ENCODE assay signal across 28 mouse cellular contexts in the genomic region with DNA sequence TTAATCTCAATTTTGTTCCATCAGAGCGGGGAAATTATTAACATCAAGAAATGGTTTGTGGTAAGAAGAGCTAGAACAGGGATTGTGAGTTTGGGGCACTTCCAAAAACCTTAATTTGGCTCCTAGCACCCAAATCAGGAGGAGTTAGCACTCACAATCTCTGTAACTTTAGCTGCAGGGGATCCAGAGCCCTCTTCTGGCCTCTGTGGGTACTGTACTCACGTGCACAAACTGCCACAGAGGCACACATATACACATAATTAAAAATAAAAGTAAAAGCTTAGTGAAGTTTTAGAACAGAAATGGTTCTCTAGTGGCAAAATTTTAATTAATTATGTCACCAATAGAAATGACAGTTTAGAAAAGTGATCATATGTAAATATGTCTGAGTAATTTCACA.
A peak's percentile ranks its signal among the peaks of the same experiment; 100 is the strongest.
DNase-seq lines count a peak whose midpoint lies in the region; TF ChIP-seq lines count a peak whose summit lies in the region.
"Had no signal": no experiment of that assay in that cellular context is flagged by ENCODE, and none has a peak within 500 bp of the region (broad histone marks: within the 10 kb centered on the region; RNA-seq: fewer than 3 reads in every experiment).

No protein-coding gene starts in this region.

- H3K27me3 ChIP-seq in heart, adult 2 months (ENCODE audit: control insufficient read depth, insufficient read depth, low read length) = no peaks in the 10 kb centered on the region
- no peaks in the 10 kb centered on the region for H3K27me3 ChIP-seq in ES-Bruce4 (ENCODE audit: control insufficient read depth, insufficient read depth, low read length, poor library complexity, severe bottlenecking)
- no peaks in the 10 kb centered on the region for H3K27me3 ChIP-seq in limb, embryonic 10.5 days (ENCODE audit: low read depth, poor library complexity, severe bottlenecking)
- H3K27me3 ChIP-seq: embryonic facial prominence, embryonic 13.5 days; forebrain, embryonic 12.5 days; heart, embryonic 12.5 days; intestine, embryonic 15.5 days; limb, embryonic 13.5 days; liver, embryonic 15.5 days; midbrain, embryonic 12.5 days; neural tube, embryonic 15.5 days; stomach, embryonic 15.5 days had no signal

- H3K4me1 ChIP-seq in heart, adult 2 months (ENCODE audit: control insufficient read depth, insufficient read depth, low read length) = no peaks in the 10 kb centered on the region
- no peaks in the 10 kb centered on the region for H3K4me1 ChIP-seq in ES-Bruce4 (ENCODE audit: control insufficient read depth, insufficient read depth, low read length)
- H3K4me1 ChIP-seq in limb, embryonic 10.5 days = no peaks in the 10 kb centered on the region
- H3K4me1 ChIP-seq: embryonic facial prominence, embryonic 13.5 days; heart, embryonic 12.5 days; hindbrain, embryonic 10.5 days; intestine, embryonic 15.5 days; limb, embryonic 13.5 days; liver, embryonic 15.5 days; neural tube, embryonic 15.5 days; stomach, embryonic 15.5 days had no signal

- H3K27ac ChIP-seq in heart, adult 2 months = no peak overlapping the region
- H3K27ac ChIP-seq in ES-Bruce4 (ENCODE audit: insufficient read depth, low read length) = no peak overlapping the region
- H3K27ac ChIP-seq in limb, embryonic 10.5 days = no peak overlapping the region
- H3K27ac ChIP-seq: embryonic facial prominence, embryonic 13.5 days; forebrain, embryonic 12.5 days; hindbrain, embryonic 10.5 days; intestine, embryonic 15.5 days; limb, embryonic 13.5 days; liver, embryonic 15.5 days; midbrain, embryonic 12.5 days; neural tube, embryonic 15.5 days; stomach, embryonic 15.5 days had no signal

- no peaks in the 10 kb centered on the region for H3K79me2 ChIP-seq in heart, adult 2 months (replicated peaks; ENCODE audit: control insufficient read depth, insufficient read depth, low read length)

- no peaks in the 10 kb centered on the region for H3K9me3 ChIP-seq in ES-Bruce4 (replicated peaks; ENCODE audit: control insufficient read depth, insufficient read depth, low read length, poor library complexity, severe bottlenecking)
- H3K9me3 ChIP-seq in limb, embryonic 10.5 days (replicated peaks) = no peaks in the 10 kb centered on the region
- H3K9me3 ChIP-seq: embryonic facial prominence, embryonic 13.5 days; forebrain, embryonic 12.5 days; hindbrain, embryonic 10.5 days; intestine, embryonic 15.5 days; limb, embryonic 13.5 days; liver, embryonic 15.5 days; midbrain, embryonic 12.5 days; neural tube, embryonic 15.5 days; stomach, embryonic 15.5 days had no signal

- H3K4me3 ChIP-seq in heart, adult 2 months = no peak overlapping the region
- H3K4me3 ChIP-seq in ES-Bruce4 (ENCODE audit: low read depth, low read length) = no peak overlapping the region
- no peak overlapping the region for H3K4me3 ChIP-seq in limb, embryonic 10.5 days
- H3K4me3 ChIP-seq: embryonic facial prominence, embryonic 13.5 days; erythroblast, embryonic 14.5 days; forebrain, embryonic 12.5 days; heart, embryonic 12.5 days; hindbrain, embryonic 10.5 days; intestine, embryonic 15.5 days; limb, embryonic 13.5 days; liver, embryonic 15.5 days; midbrain, embryonic 12.5 days; neural tube, embryonic 15.5 days; stomach, embryonic 15.5 days had no signal

- H3K9ac ChIP-seq in heart, adult 2 months (ENCODE audit: low read depth, low read length) = no peak overlapping the region
- no peak overlapping the region for H3K9ac ChIP-seq in ES-Bruce4 (ENCODE audit: low read depth, poor library complexity, severe bottlenecking)
- H3K9ac ChIP-seq: embryonic facial prominence, embryonic 13.5 days; forebrain, embryonic 12.5 days; heart, embryonic 12.5 days; intestine, embryonic 15.5 days; limb, embryonic 13.5 days; liver, embryonic 15.5 days; midbrain, embryonic 12.5 days; neural tube, embryonic 15.5 days; stomach, embryonic 15.5 days had no signal

- peak; percentile 35 for TF ChIP-seq CTCF in heart, adult 2 months (IDR thresholded peaks at IDR 0.05)
- TF ChIP-seq CTCF in ES-Bruce4 (IDR thresholded peaks at IDR 0.05; ENCODE audit: low read depth, low read length) = peak; percentile 18

- H3K36me3 ChIP-seq in heart, adult 2 months (ENCODE audit: control insufficient read depth, insufficient read depth, low read length) = no peaks in the 10 kb centered on the region
- no peaks in the 10 kb centered on the region for H3K36me3 ChIP-seq in ES-Bruce4 (ENCODE audit: control insufficient read depth, insufficient read depth, low read length, poor library complexity, severe bottlenecking)
- no peaks in the 10 kb centered on the region for H3K36me3 ChIP-seq in limb, embryonic 10.5 days
- H3K36me3 ChIP-seq: embryonic facial prominence, embryonic 13.5 days; forebrain, embryonic 12.5 days; heart, embryonic 12.5 days; hindbrain, embryonic 10.5 days; intestine, embryonic 15.5 days; limb, embryonic 13.5 days; liver, embryonic 15.5 days; midbrain, embryonic 12.5 days; neural tube, embryonic 15.5 days; stomach, embryonic 15.5 days had no signal

- intact Hi-C loops in heart, adult 2 months (cut with DNase I) = no loop called here

- DNase-seq in heart, adult 2 months = no peak
- no peak for DNase-seq in heart, adult 9 months (ENCODE audit: low spot score in 2 of 2)
- DNase-seq in 3T3-L1 (ENCODE audit: low read depth, low spot score) (peak; percentile 5), R1 (ENCODE audit: low read depth, low spot score) (peak; percentile 50)
- no peak for DNase-seq in limb, embryonic 10.5 days (ENCODE audit: low spot score)
- DNase-seq in cerebellum, adult 11-12 months = no peak
- DNase-seq: adrenal gland, adult 2 months; cerebellum, adult 8-10 months; cerebellum, postnatal 36 days; embryo, embryonic 11 days; heart, postnatal 10 days; kidney, adult 8-10 months; kidney, postnatal 10 days; right cerebral cortex, adult 18-20 months; right cerebral cortex, postnatal 4 days; thymus, postnatal 36 days had no signal

- no peak for TF ChIP-seq POLR2A in heart, adult 2 months (IDR thresholded peaks at IDR 0.05; ENCODE audit: insufficient read depth, low read depth, low read length)
- no peak for TF ChIP-seq POLR2A in ES-Bruce4 (IDR thresholded peaks at IDR 0.05; ENCODE audit: insufficient read depth, low read length)

- TF ChIP-seq EP300 in heart, adult 2 months (IDR thresholded peaks at IDR 0.05; ENCODE audit: insufficient read depth, low read depth, low read length) = no peak
- no peak for TF ChIP-seq EP300 in ES-Bruce4 (IDR thresholded peaks at IDR 0.05; ENCODE audit: insufficient read depth, low read depth, low read length)

- WGBS in heart, adult 2 months = 94% methylated on average over 2 of the region's 2 CpGs
- 93% methylated on average over 2 of the region's 2 CpGs for WGBS in limb, embryonic 10.5 days

Comparison
In these comparisons a context has a peak if more than half of its experiments do, and no peak if none do; other contexts are left out.
1. DNase-seq: peak in 3T3-L1 (single experiment) and R1 (single experiment); none in heart, adult 2 months (0 of 2), heart, adult 9 months (0 of 2), limb, embryonic 10.5 days (single experiment) and cerebellum, adult 11-12 months (single experiment).